Mouse (Mus musculus): ENCODE results near the gene Mast4.

DNA sequence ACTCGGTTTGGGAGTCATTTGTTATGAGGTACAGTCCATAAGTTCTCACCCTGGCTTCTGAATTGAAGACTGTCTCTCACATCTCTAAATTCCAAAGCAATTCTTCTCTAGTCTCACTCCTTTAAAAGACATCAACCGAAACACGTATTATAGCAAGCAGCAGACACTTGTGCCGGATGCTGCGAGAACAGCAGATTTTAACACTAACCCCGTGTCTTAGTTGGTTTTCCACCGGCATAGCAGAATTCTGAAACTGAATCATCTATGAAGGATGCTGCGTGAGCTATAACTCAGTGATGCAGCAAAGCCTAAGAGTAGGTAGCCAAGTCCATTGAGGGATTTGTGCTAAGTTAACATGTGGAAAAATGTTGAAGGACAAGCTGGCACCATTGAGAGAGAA, 10.5 kb upstream of the Mast4 start:
- TF ChIP-seq CTCF (conservative IDR thresholded peaks at IDR 0.05 in 1 of 2, IDR thresholded peaks at IDR 0.05 in 1 of 2; ENCODE audit: low read depth in 2 of 2, low read length in 2 of 2): no peak
- TF ChIP-seq POLR2A (IDR thresholded peaks at IDR 0.05; ENCODE audit: low read depth, low read length): no peak

Measured in CH12.LX (cell line).